Mouse (Mus musculus): ENCODE measurements at regions not wholly inside any gene's neighbourhood (a gene's known extent, or its start where the extent isn't known, plus 50 kb on each side); places are given as distances from the start of the nearest gene placed in this dataset.

DNA sequence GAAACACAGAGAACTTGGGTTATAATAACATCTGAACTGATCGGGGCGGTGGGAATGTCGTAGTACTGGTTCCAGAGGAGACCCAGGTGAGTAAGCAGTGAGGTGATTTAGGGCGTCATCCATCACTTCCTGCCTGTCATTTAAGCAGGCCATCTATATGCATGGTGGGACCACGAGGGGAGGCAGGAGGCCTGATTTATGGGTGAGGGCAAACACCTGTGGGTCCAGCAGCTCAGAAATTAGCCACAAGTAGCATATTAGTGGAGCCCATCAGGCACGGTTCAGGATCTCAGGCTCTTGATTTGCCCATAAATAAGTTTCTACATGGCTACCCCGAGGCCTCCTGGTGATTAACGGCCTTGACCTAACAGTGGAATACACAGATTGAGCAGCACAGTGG is 428.8 kb upstream of the Adamts16 start:
- DNase-seq = no peak
- no peak for TF ChIP-seq POLR2A (IDR thresholded peaks at IDR 0.05; ENCODE audit: insufficient read depth, low read depth, low read length)
- TF ChIP-seq CTCF (IDR thresholded peaks at IDR 0.05) = no peak
- no peak for TF ChIP-seq EP300 (IDR thresholded peaks at IDR 0.05; ENCODE audit: insufficient read depth, low read depth, low read length)
- Histone ChIP-seq H3K4me3 (no peak overlapping the region), H3K27ac (no peak overlapping the region), H3K27me3 (ENCODE audit: control insufficient read depth, insufficient read depth, low read length) (no peaks in the 10 kb centered on the region), H3K79me2 (replicated peaks; ENCODE audit: control insufficient read depth, insufficient read depth, low read length) (no peaks in the 10 kb centered on the region), H3K9ac (ENCODE audit: low read depth, low read length) (no peak overlapping the region), H3K36me3 (ENCODE audit: control insufficient read depth, insufficient read depth, low read length) (no peaks in the 10 kb centered on the region), H3K4me1 (ENCODE audit: control insufficient read depth, insufficient read depth, low read length) (no peaks in the 10 kb centered on the region)
- 78% methylated on average over 8 of the region's 8 CpGs for WGBS
- intact Hi-C loops (cut with DNase I) = no loop called here

DNA sequence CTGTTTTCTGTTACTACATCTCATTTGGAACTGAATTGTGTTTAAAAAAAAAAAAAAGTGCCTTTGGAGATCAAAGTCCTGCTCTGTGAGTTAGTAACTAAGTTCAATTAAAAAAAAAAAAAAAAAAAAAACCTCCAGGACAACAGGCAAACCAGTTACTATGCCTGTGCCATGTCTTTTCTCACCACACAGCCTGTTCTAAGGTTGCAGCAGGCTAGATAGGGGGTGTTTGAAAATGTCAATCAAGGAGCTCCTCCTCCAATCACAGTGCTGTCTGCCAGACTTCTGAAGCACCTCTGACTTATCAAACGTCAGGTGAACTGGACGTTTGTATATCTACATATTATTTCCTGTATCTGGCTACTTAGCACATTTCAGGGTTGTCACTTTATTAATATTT is 427.9 kb upstream of the Adamts16 start:
- Histone ChIP-seq H3K4me3 (no peak overlapping the region), H3K36me3 (ENCODE audit: control insufficient read depth, insufficient read depth, low read length) (no peaks in the 10 kb centered on the region), H3K9ac (ENCODE audit: low read depth, low read length) (no peak overlapping the region), H3K27ac (no peak overlapping the region), H3K79me2 (replicated peaks; ENCODE audit: control insufficient read depth, insufficient read depth, low read length) (no peaks in the 10 kb centered on the region), H3K4me1 (ENCODE audit: control insufficient read depth, insufficient read depth, low read length) (no peaks in the 10 kb centered on the region), H3K27me3 (ENCODE audit: control insufficient read depth, insufficient read depth, low read length) (no peaks in the 10 kb centered on the region)
- TF ChIP-seq EP300 (IDR thresholded peaks at IDR 0.05; ENCODE audit: insufficient read depth, low read depth, low read length) = no peak
- 30% methylated on average over 2 of the region's 2 CpGs for WGBS
- intact Hi-C loops (cut with DNase I) = no loop called here
- DNase-seq = no peak

DNA sequence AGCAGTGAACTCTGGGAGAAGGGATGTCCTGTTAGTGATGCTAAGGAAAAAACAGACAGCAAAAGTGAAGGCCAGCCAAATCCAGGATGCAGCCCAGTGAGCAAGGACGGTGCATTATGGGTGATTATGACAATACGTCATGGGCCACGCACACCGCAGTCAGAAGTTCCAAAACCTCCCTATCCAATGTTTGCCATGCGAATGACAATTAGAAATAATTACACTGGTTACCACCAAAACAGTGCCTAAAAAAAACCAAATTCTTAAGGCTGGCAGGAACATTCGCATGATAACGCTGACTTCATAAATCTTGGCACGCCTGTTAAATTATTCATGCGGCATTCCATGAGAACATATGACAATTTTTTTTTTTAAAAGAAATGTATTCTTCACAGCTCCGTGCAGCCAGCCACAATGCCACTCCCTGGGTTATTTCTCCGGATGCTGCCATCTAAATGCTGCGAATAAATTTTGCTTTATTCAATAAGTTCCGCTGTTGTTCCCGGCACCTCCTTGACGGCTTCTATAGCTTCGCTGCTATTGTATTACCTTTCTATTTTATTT is 421.8 kb upstream of the Adamts16 start:
- no peak overlapping the region for H3K27ac ChIP-seq
- H3K36me3 ChIP-seq (ENCODE audit: control insufficient read depth, insufficient read depth, low read length) = no peaks in the 10 kb centered on the region
- no peak overlapping the region for H3K9ac ChIP-seq (ENCODE audit: low read depth, low read length)
- intact Hi-C loops (cut with DNase I) = no loop called here
- DNase-seq = no peak
- WGBS = 94% methylated on average over 16 of the region's 16 CpGs
- H3K4me1 ChIP-seq (ENCODE audit: control insufficient read depth, insufficient read depth, low read length) = no peaks in the 10 kb centered on the region
- no peaks in the 10 kb centered on the region for H3K79me2 ChIP-seq (replicated peaks; ENCODE audit: control insufficient read depth, insufficient read depth, low read length)
- H3K4me3 ChIP-seq = no peak overlapping the region
- no peak for TF ChIP-seq CTCF (IDR thresholded peaks at IDR 0.05)
- no peaks in the 10 kb centered on the region for H3K27me3 ChIP-seq (ENCODE audit: control insufficient read depth, insufficient read depth, low read length)

DNA sequence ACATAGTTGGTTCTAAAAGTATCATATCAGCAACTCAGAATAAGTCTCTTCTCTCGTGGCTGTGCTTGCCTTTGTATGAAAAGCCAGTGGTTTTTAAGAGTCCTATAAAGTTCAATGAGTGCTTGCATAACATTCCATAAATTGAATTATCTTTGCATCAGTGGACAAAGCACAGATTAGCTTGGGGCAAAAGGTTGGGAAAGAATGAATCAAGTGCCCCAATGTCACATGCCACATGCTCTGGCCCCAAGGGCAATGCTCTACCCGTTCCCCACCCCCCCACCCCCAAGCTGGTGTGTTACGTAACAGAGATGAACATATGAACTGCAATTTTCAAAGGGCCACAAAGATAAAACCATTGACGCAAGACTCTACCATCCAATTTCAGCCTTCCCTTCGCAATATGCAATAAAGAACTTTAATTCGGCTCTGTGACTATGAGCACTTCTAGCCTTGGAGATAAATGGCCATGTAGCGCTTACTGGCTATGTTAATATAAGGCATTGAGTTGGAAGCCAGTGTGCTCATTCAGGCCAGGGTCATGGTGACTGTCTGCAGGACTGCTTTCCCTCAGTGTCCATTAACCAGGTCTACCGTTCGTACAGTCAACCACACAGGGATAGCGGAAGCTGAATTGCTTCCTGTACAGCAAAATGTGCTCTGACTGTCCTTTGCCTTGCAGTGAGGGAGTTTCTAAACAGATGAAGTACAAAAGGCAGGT is 421.1 kb upstream of the Adamts16 start:
- Histone ChIP-seq H3K4me3 (no peak overlapping the region), H3K27ac (no peak overlapping the region), H3K27me3 (ENCODE audit: control insufficient read depth, insufficient read depth, low read length) (no peaks in the 10 kb centered on the region), H3K79me2 (replicated peaks; ENCODE audit: control insufficient read depth, insufficient read depth, low read length) (no peaks in the 10 kb centered on the region), H3K4me1 (ENCODE audit: control insufficient read depth, insufficient read depth, low read length) (no peaks in the 10 kb centered on the region), H3K36me3 (ENCODE audit: control insufficient read depth, insufficient read depth, low read length) (no peaks in the 10 kb centered on the region), H3K9ac (ENCODE audit: low read depth, low read length) (no peak overlapping the region)
- DNase-seq = no peak
- WGBS = 82% methylated on average over 10 of the region's 10 CpGs
- TF ChIP-seq CTCF (IDR thresholded peaks at IDR 0.05) = no peak
- TF ChIP-seq POLR2A (IDR thresholded peaks at IDR 0.05; ENCODE audit: insufficient read depth, low read depth, low read length) = no peak
- TF ChIP-seq EP300 (IDR thresholded peaks at IDR 0.05; ENCODE audit: insufficient read depth, low read depth, low read length) = no peak
- intact Hi-C loops (cut with DNase I) = no loop called here

DNA sequence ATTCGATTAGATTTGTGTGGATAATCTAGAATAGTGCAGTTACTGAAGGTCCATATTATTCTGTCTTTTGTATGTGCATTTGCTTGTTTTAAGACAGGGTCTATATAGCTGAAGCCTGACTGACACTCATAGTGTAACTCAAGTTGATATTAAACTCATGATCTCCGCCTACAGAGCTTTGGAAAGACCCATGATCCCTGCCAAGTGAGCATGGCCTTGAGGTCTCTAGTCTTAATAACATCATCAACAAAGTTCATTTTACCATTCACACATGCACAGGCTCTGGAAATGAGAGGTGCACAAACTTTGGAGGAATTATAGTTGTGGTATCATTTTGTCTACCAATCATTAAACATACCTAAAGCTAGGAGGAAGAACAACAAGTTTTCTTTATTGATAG is 412.4 kb upstream of the Adamts16 start:
- intact Hi-C loops (cut with DNase I) = no loop called here
- TF ChIP-seq CTCF (IDR thresholded peaks at IDR 0.05) (no peak), EP300 (IDR thresholded peaks at IDR 0.05; ENCODE audit: insufficient read depth, low read depth, low read length) (no peak), POLR2A (IDR thresholded peaks at IDR 0.05; ENCODE audit: insufficient read depth, low read depth, low read length) (no peak)

DNA sequence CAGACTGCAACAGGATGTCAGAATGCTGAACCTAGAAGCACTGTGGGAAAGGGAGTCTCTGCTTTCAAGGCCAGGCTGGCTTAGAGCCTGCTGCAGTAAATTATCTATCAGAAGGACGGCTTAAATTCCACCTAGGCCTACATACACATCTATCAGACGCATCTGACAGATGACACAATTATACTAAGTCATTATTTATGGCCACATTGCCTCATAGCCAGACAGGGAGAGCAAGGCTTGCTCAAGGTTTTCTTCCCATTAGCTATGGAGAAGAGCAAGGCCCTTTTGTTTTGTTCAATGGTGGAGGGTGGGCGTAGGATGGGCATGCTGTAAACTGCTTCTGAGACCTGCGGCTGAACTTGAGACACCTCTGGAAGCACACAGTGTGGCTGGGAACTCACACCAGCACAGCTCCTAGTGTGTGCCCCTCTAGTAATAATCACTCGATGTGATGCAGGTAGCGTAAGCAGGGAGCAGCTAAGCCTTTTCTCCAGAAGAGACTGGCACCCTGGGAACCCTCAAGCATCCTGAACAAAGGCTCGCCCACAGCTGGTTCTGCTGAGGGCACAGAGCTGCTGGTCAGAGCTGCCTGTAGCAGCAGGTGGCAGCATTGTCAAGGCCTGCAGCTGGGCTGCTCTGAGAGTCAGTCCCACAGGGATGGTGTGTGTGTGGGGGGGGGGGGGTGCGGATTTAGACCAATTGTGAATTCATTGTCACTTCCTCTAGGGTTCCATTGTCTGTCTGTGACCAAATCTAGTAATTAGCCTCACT is 406.8 kb upstream of the Adamts16 start:
- no peaks in the 10 kb centered on the region for H3K27me3 ChIP-seq (ENCODE audit: control insufficient read depth, insufficient read depth, low read length)
- DNase-seq = no peak
- intact Hi-C loops (cut with DNase I) = no loop called here
- 41% methylated on average over 8 of the region's 8 CpGs for WGBS
- no peaks in the 10 kb centered on the region for H3K36me3 ChIP-seq (ENCODE audit: control insufficient read depth, insufficient read depth, low read length)
- H3K4me1 ChIP-seq (ENCODE audit: control insufficient read depth, insufficient read depth, low read length) = no peaks in the 10 kb centered on the region
- no peak for TF ChIP-seq POLR2A (IDR thresholded peaks at IDR 0.05; ENCODE audit: insufficient read depth, low read depth, low read length)
- TF ChIP-seq EP300 (IDR thresholded peaks at IDR 0.05; ENCODE audit: insufficient read depth, low read depth, low read length) = no peak
- TF ChIP-seq CTCF (IDR thresholded peaks at IDR 0.05) = peak; percentile 55
- H3K79me2 ChIP-seq (replicated peaks; ENCODE audit: control insufficient read depth, insufficient read depth, low read length) = no peaks in the 10 kb centered on the region
- H3K4me3 ChIP-seq = no peak overlapping the region
- H3K27ac ChIP-seq = no peak overlapping the region
- H3K9ac ChIP-seq (ENCODE audit: low read depth, low read length) = no peak overlapping the region

More for the DNA sequence above, 412.4 kb upstream of the Adamts16 start:
- DNase-seq = no peak
- Histone ChIP-seq H3K27me3 (ENCODE audit: control insufficient read depth, insufficient read depth, low read length) (no peaks in the 10 kb centered on the region), H3K27ac (no peak overlapping the region), H3K79me2 (replicated peaks; ENCODE audit: control insufficient read depth, insufficient read depth, low read length) (no peaks in the 10 kb centered on the region), H3K4me3 (no peak overlapping the region), H3K9ac (ENCODE audit: low read depth, low read length) (no peak overlapping the region), H3K4me1 (ENCODE audit: control insufficient read depth, insufficient read depth, low read length) (no peaks in the 10 kb centered on the region), H3K36me3 (ENCODE audit: control insufficient read depth, insufficient read depth, low read length) (no peaks in the 10 kb centered on the region)
- 86% methylated on average over 2 of the region's 2 CpGs for WGBS

All from heart, adult 2 months (tissue).